17 mouse cellular contexts compared by ENCODE assay signal in genomic region chr1:134154655-134155054, GRCm38 (mm10). TPM values are rescaled to one million over a fixed set of nuclear protein-coding genes. Genes with fewer than 3 reads are reported as not detected.
DNase-seq lines count a peak whose midpoint lies in the region; ATAC-seq and TF ChIP-seq lines count a peak whose summit lies in the region.
"Had no signal": no experiment of that assay in that cellular context is flagged by ENCODE, and none has a peak within 500 bp of the region (broad histone marks: within the 10 kb centered on the region; RNA-seq: fewer than 3 reads in every experiment).

No protein-coding gene starts in this region.

- no peaks in the 10 kb centered on the region for H3K27me3 ChIP-seq in kidney, postnatal 0 days (ENCODE audit: insufficient read depth, low read length)
- 0 out of 2 replicates have a peak, but pooled peaks cover 4% of the 10 kb centered on the region for H3K27me3 ChIP-seq in neural tube, embryonic 15.5 days (replicated peaks)

- 0 out of 2 replicates have a peak, but pooled peaks cover 3% of the 10 kb centered on the region for H3K4me1 ChIP-seq in kidney, postnatal 0 days (replicated peaks; ENCODE audit: insufficient read depth, low read length)
- 0 out of 2 replicates have a peak, but pooled peaks cover 2% of the 10 kb centered on the region for H3K4me1 ChIP-seq in neural tube, embryonic 15.5 days

- H3K9ac ChIP-seq in kidney, postnatal 0 days (ENCODE audit: low read depth, low read length), result no peak overlapping the region
- no peak overlapping the region for H3K9ac ChIP-seq in neural tube, embryonic 15.5 days (replicated peaks)
- H3K9ac ChIP-seq: limb, embryonic 12.5 days had no signal

- DNase-seq in kidney, postnatal 0 days (ENCODE audit: low spot score), result no peak
- no peak for DNase-seq in kidney, postnatal 4 days
- DNase-seq in 3T3-L1 (ENCODE audit: low read depth, low spot score) (peak; percentile 7), 416B (ENCODE audit: low read depth) (peak; percentile 26), R1 (ENCODE audit: low read depth, low spot score) (peak; percentile 65)
- no peak for DNase-seq in cerebellum, postnatal 14 days
- DNase-seq: adrenal gland, adult 2 months; cerebellum, postnatal 10 days; heart, adult 18-20 months; kidney, postnatal 14 days; lung, adult 2 months; thymus, adult 2 months had no signal

- H3K27ac ChIP-seq in kidney, postnatal 0 days, result no peak overlapping the region
- no peak overlapping the region for H3K27ac ChIP-seq in neural tube, embryonic 15.5 days (replicated peaks)
- H3K27ac ChIP-seq: limb, embryonic 12.5 days had no signal

- no peaks in the 10 kb centered on the region for H3K9me3 ChIP-seq in kidney, postnatal 0 days (replicated peaks; ENCODE audit: low read length)
- H3K9me3 ChIP-seq in neural tube, embryonic 15.5 days (replicated peaks), result 0 out of 2 replicates have a peak, but pooled peaks cover 2% of the 10 kb centered on the region
- H3K9me3 ChIP-seq: limb, embryonic 12.5 days had no signal

- no peak overlapping the region for H3K4me3 ChIP-seq in kidney, postnatal 0 days (replicated peaks; ENCODE audit: low read depth, low read length)
- H3K4me3 ChIP-seq in neural tube, embryonic 15.5 days (replicated peaks), result no peak overlapping the region
- H3K4me3 ChIP-seq: limb, embryonic 12.5 days; megakaryocyte, embryonic 14.5 days had no signal

- no peaks in the 10 kb centered on the region for H3K36me3 ChIP-seq in kidney, postnatal 0 days (ENCODE audit: insufficient read depth, low read length)
- H3K36me3 ChIP-seq in neural tube, embryonic 15.5 days, result no peaks in the 10 kb centered on the region
- H3K36me3 ChIP-seq: limb, embryonic 12.5 days had no signal

- no peak overlapping the region for H3K4me2 ChIP-seq in kidney, postnatal 0 days (ENCODE audit: low read length)
- no peak overlapping the region for H3K4me2 ChIP-seq in neural tube, embryonic 15.5 days
- H3K4me2 ChIP-seq: limb, embryonic 12.5 days had no signal

- peak; percentile 65 for TF ChIP-seq CTCF in kidney, postnatal 0 days (IDR thresholded peaks at IDR 0.05; ENCODE audit: low read depth)

- 60% methylated on average over 3 of the region's 3 CpGs for WGBS in kidney, postnatal 0 days
- WGBS in neural tube, embryonic 15.5 days, result 61% methylated on average over 3 of the region's 3 CpGs

- ATAC-seq in kidney, postnatal 0 days (replicated peaks; ENCODE audit: low FRiP score, low read depth), result no peak
- ATAC-seq in neural tube, embryonic 15.5 days (ENCODE audit: low FRiP score), result no peak
- ATAC-seq: inflammation-experienced regulatory T-cells, adult 6 months had no signal

RNA-seq across cellular contexts. Expression of gene Chil1, which starts 27.3 kb away (rescaled TPM):
- polyA plus RNA-seq in kidney, postnatal 0 days (2015; fragmentation: Nextera tagmentation; extraction: Ambion mirVana), result 2.1 and 2.4 TPM in 2 replicates
- polyA plus RNA-seq in neural tube, embryonic 15.5 days (2015; fragmentation: Nextera tagmentation; extraction: Ambion mirVana), result 2.0 and 2.1 TPM in 2 replicates

RNA-seq across cellular contexts. Expression of gene Mybph, which starts 38.6 kb away (rescaled TPM):
- 0.13 TPM in 1 of 2 replicates, not detected in the other for polyA plus RNA-seq in kidney, postnatal 0 days (2015; fragmentation: Nextera tagmentation; extraction: Ambion mirVana)
- 2.7 and 4.4 TPM in 2 replicates for polyA plus RNA-seq in neural tube, embryonic 15.5 days (2015; fragmentation: Nextera tagmentation; extraction: Ambion mirVana)
- polyA plus RNA-seq: inflammation-experienced regulatory T-cells, adult 6 months had no signal

RNA-seq across cellular contexts. Expression of gene Chit1, which starts 43.6 kb away (rescaled TPM):
- polyA plus RNA-seq in kidney, postnatal 0 days (2015; fragmentation: Nextera tagmentation; extraction: Ambion mirVana), result 0.41 and 0.58 TPM in 2 replicates
- 0.87 and 0.89 TPM in 2 replicates for polyA plus RNA-seq in neural tube, embryonic 15.5 days (2015; fragmentation: Nextera tagmentation; extraction: Ambion mirVana)
- polyA plus RNA-seq: embryonic facial prominence, embryonic 11.5 days; inflammation-experienced regulatory T-cells, adult 6 months; limb, embryonic 12.5 days had no signal

Comparison
In these comparisons a context has a peak if more than half of its experiments do, and no peak if none do; other contexts are left out.
1. DNase-seq: peak in 3T3-L1 (single experiment), 416B (single experiment) and R1 (single experiment); none in kidney, postnatal 0 days (single experiment), kidney, postnatal 4 days (0 of 2) and cerebellum, postnatal 14 days (0 of 2).